Mouse (Mus musculus) heart, postnatal 36 days (tissue): ENCODE measurements at regions not wholly inside any gene's neighbourhood (a gene's known extent, or its start where the extent isn't known, plus 50 kb on each side); places are given as distances from the start of the nearest gene placed in this dataset.
"Not testable (repeated sequence)": the region's sequence is repeated elsewhere in the genome, so short reads cannot be mapped to it uniquely, and the experiment has no call there.

ENCODE experiments used
- DNase-seq, 2 experiments: peaks; one replicate each; pipeline ENCODE4 v3.0.0; 2021 to 2022
- intact Hi-C: fragments of 180-260 bp; cut with DNase I; formaldehyde crosslinking; loops from one replicate; pipeline ENCODE4 v1.15.1; 2025

DNA sequence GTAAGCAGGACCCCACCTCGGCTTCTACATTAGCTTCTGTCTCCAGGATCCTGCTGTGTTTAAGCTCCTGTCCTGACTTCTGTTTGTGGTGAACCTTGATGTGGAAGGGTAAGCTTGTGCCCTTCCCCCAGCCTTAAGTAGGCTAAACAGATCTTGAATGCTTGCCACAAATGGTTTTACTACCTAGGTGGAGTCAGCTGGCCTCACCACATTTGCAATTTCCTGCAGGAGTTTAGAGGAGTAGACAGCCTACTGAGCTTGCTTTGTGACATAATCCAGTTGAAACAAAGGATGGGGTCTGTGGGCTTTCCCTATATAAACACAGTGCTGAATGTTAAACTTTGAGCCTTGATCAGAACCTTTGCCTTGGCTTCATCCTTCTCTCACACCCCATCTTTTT is 206.7 kb downstream of the Pten start:
- no peak for DNase-seq
- intact Hi-C loops: no loop called here

DNA sequence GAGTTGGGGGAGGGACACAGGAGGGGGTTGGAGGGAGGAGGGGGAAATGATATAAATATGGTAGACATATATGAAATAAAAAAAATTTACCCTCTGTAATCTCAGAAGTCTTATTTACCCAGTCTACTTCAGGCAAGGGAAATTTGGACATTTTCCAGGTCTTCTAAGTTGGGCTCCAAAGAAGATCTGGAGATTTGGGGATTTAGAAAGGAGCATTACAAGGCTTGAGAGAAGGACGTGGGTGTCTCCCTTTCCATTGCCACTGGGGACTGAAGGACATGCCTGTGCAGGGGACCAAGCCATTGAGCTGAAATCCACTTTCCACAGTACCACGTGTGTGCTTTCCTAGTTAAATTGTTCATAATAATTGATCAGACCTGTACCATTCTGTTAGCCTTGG is 208.2 kb downstream of the Pten start:
- DNase-seq: no peak
- intact Hi-C loops: no loop called here

DNA sequence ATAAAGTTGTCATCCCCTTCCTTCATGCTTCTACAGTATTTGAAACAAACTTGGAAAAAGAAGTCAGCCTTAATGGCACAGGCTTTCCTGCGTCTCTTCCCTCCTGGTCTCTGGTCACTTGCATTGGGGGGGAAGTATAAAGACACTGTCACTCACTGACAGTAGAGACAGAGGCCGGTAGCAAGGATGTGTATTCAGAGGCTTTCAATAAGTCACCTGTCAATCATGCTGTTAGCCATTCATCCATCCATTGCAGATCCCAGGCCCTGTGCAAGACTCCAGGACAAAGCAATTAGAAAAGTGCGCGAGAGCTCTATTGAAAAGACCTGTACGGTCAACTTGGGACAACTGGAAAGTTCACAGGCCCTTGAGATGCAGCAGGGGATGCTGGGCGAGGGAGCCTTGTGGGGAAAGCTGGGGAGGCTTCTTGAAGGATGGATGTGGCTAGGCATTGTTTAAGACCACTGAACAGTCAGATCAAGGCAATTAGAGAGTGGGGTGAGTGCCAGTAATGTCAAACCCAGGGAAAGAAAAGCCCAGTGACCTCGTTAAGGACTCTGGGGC is 212.0 kb downstream of the Pten start:
- no peak for DNase-seq
- intact Hi-C loops: no loop called here

DNA sequence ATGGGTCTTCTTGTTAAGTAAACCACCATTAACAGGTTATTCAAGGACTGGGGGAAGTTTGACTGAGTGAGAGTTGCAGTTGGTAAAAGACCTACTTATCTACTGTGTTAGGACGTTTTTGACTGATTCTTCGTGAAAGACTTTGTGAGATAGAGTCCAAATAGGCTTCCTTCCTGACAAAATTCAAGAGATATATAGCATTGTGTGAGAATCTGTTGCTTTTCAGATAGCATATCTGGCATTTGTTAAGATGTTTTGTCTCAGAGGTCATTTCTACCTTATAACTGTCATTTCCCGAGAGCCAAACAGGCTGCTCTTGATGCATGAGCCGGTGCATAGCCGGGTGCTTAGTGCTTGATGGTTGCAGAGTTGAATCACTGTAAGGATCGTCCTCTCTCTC is 214.8 kb downstream of the Pten start:
- DNase-seq: no peak
- intact Hi-C loops: no loop called here

DNA sequence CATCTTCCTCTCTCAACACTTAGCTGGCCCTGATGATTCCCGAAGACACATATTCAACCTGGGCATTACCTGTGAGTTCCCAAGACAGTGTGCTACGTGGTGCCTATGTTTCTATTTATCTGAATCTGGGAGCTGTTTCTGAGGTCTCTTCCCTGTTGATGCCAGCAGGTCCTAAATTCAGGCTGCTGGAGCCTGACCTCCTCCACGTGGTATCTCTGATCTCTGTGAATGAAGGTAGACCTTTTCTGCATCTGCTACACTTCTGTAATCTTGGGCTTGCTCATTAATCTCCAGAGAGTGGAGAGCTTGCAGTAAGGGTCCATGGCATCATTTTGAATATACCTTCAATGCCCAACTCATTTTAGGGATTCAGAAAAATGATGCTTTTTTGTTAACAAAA is 215.8 kb downstream of the Pten start:
- intact Hi-C loops: no loop called here

DNA sequence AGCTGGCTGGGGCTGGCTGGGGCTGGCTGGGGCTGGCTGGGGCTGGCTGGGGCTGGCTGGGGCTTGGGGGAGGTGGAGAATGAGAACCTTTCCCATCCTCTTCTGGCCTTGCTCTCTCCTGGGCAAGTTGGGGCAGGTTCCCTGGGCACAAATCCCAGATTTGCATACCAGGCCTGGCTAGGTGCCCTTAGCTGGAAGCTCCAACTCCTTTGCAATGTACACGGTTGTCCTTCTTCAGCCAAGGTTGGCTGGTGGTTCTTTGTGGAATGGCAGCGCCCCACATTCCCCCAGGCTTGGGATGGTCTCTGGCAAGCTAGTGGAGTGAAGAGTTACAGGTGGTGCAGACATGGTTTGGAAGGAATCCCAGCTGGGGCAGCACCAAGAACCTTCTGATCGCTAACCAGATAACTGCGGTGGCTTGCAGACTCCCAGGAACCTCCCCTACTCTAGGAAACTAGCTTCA is 217.5 kb downstream of the Pten start:
- peak; percentile 55 to 57 for DNase-seq
- intact Hi-C loops: no loop called here

More for the DNA sequence above, 215.8 kb downstream of the Pten start:
- DNase-seq: no peak

DNA sequence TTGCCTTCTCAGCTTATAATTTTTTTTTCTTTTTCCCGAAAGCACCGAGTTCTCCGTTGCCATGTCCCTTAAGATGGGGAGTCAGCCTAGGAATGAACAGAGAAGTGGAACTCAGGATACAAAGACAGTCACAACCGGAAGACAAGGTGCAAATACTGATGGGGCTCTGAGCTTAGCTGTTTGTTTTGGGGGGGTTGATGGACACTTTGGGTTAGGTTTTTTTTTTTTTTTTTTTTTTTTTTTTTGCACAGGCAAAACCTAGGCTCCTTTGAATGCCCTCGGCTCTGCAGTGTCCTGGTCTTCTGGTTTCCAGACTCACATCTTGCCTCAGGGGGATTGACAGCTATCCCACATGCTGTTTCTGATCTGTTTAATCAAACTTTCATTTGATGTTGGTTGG is 218.0 kb downstream of the Pten start:
- intact Hi-C loops: no loop called here
- no peak for DNase-seq

DNA sequence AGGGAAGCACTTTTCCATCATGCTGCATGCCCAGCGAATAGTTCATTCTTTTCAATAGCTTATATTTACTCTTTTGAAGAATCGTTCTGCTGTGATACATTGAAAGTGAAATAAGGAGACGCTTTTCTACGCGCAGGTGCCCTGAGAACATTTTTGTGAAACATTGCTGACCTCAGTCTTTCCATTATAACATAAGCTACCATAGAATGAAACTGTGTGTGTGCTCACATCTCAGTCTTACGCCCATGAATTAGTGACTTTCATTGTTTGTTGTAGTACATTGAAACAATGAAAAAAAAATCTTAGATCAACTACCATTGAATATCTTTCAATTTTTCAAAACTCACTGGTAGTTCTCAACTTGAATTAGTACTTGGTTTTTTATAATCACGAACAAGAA is 219.2 kb downstream of the Pten start:
- no peak for DNase-seq
- intact Hi-C loops: no loop called here

DNA sequence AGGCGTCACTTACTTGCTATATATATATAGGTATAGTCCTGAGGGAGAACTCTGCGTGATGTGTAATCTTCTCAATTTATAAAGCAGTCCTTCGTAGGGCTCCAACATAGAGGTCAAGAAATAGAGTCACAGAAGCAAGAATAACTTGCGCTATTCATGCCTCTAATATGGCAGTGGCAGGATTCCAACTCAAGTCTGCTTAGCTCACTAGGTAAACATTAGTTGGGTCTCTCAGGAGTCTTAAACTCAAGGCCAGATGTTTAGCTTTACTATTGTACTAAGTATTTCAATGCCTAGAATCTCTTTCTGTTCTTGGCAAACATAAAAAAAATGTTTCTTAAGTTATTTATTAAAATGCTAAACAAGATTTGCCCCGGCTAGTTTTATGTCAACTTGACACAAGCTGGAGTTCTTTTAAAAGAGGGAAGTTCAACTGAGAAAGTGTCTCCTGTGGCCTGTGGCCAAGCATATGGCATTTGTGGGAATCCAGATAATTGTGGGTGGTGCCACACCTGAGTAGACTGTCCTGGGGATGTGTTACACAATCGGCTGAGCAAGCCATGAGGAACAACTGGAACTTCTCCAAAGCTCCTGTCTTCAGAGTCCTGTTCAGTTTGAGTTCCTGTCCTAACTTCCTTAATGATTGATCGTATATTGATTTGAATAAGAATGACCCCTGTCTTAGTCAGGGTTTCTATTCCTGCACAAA is 220.9 kb downstream of the Pten start:
- intact Hi-C loops: no loop called here
- no peak for DNase-seq

DNA sequence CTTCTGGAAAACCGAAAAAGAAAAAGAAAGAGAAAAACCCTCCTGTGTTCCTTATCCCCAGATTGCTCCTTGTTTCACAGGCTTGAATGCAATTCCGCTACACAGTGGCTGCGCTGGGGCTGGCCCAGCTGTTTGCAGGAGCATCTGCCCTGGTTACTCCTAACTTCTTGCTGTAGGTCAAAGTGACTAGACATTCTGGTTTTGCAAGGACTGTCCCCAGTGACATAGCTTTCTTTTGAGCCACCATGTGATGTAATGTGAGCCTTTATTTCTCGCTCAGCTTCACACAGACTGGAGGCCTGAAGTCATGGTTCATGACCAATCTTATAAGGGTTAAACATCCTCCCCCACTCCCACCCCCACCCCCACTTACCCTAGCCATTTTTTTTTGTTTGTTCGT is 222.8 kb downstream of the Pten start:
- intact Hi-C loops: no loop called here
- no peak for DNase-seq

DNA sequence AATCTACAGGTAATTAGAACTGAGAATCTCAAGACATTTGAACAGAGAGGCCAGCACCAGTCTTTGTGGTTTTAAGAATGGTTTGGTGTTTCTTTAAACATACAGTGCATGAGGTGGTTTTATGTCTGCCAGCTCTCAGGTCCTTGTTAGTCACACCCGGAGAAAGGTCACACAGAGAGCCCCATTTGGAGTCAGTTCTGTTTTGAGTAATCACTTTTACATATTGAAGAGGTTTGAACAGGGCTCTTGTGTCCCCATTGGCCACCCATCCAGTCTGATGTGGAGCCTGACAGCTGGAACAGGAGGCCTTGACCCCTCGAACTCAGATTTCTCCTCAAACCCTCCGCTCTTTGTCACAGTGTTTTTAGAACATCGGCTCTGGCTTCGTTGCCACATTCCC is 231.4 kb downstream of the Pten start:
- DNase-seq: no peak
- intact Hi-C loops: no loop called here

DNA sequence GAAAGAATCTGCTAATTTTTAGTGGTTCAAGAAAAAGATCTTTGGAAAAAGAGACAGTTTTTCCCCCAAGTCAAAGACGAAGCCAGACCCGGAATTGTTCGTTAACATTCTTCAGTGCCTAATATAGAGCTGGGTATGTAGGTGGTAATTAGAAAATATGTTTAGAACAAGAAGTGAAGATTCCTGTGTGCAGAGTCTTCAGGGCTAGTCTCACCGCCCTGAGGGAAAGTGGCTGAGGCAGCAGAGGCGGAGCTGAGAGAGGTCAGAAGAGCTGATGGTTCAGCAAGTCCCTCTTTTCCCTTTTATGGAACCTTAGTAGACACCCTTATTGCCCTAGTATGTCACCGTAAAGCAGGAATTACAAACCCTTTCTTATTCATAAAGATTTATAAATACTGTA is 232.0 kb downstream of the Pten start:
- intact Hi-C loops: no loop called here
- no peak for DNase-seq

DNA sequence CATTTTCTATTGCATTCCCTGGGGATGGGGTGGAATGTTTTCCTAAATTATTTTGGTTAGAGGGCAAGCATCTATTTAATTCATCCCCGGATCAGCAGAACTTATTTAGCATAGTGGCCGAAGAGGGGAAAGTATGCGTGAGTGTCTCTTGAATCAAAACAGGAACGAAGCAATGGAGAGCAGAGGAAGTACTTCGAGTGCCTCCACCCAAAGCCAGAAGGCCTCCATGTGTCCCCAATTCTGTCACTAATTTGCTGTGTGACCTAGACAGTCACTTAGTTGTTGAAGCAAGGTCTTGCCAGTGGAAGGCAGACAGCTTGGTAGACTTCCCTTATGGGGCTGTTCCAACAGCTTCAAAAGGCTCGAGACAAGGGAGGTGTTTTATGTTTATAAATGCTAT is 233.3 kb downstream of the Pten start:
- intact Hi-C loops: no loop called here
- DNase-seq: peak in 1 of 2 experiments; percentile 7

DNA sequence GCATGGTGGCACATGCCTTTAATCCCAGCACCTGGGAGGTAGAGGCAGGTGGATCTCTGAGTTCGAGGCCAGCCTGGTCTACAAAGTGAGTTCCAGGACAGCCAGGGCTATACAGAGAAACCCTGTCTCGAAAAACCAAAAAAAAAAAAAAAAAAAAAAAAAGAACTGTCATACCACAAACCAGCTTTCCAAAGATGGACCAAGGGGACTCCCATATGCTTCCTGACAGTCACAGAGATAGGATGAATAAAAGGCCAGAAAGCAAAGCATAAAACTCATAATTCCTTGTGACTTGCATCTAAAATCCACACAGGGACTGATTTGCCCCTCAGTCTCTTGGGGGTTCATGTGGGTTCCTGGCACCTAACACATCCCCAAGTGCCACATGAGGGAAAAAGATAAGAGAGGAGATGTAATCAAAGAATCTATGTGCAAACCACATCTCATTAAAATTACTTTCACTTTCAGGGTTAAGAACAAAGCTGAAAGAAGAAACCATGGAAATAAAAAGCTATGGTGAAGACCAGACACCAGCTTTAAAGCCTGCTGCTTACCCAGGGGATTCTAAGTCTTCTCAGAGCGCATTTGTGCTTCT is 241.4 kb downstream of the Pten start:
- DNase-seq: no peak

DNA sequence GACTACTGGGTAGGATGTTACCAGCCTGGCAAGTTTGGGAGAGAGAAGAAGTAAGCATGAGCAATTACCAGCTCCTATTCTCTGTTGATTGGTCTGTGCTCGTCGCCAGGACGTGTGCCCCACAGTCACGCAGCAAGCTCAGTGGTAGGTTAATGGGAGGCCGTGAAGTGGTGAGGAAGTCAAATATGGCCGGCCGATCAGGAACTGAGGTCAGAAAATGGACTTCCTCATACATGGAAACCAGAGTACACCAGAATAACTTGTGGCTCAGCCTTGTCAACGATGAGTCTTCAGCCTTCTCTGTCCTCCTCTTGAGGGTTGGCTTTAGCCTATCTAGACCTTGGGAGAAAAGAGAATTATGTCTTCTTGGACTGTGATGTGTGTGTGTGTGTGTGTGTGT is 250.3 kb downstream of the Pten start:
- no peak for DNase-seq
- intact Hi-C loops: no loop called here

More for the DNA sequence above, 241.4 kb downstream of the Pten start:
- intact Hi-C loops: no loop called here

DNA sequence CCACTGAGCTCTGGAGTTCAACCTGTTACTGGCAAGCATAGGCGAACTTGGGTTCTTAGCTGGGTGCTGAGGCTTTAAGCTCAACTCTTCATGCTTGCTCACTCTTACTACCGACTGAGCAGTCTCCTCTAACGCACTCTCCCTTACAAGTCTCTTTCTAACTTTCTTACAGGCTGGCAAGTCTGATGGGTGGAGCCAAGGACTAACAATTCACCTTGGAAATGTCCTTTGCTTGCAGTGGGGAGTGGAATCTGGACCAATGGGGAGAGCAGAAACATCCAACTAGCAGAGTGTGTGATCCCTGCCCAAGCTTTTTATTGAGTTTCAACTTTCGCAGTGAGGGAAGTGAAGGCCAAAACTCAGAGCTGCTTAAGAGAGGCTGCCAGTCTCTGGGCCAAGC is 250.8 kb downstream of the Pten start:
- intact Hi-C loops: no loop called here
- no peak for DNase-seq

DNA sequence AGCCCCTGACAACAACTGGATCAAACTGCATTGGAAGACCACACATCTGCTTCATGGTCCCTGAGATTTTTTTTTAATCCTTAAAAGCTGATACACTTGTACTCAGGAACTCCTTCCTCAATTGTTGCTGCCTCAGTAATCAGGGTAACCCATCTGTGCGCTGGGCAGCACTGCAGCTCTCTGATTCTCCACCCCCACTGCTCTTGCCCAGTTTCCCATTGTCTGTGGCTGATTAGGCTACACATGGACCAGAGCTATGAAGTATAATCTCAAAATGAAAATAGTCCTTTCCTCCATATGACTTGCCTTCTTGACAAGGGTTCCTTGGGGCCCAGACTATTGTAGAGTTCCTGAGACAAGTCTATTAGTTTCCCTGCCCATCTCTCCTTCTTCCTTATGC is 251.5 kb downstream of the Pten start:
- DNase-seq: no peak
- intact Hi-C loops: no loop called here

DNA sequence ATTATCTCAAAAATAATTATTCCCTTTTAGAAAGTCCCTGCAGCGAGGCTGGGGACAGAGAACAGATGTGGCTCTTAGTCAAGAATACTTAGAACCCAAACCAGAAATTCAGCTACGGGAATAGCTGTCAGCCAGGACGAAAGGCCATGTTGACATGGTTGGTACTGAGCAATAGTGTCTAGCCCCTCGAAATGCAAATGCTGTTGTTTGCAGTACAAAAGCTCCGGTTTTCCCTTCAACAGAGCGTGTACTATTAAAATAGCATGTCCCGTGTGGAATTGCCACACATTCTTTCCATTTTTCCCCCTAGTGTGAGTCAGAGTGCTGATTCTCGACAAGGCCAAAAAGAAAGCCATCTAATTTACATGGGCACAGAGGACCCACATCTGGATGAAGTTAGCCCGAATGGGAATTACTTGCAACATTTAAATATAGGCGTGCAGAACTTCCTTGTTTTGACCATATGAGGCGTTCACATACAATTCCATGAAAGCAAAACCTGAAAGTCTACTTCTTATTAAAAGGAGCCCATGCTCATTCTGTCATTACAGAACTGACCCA is 253.7 kb downstream of the Pten start:
- intact Hi-C loops: no loop called here
- no peak for DNase-seq

DNA sequence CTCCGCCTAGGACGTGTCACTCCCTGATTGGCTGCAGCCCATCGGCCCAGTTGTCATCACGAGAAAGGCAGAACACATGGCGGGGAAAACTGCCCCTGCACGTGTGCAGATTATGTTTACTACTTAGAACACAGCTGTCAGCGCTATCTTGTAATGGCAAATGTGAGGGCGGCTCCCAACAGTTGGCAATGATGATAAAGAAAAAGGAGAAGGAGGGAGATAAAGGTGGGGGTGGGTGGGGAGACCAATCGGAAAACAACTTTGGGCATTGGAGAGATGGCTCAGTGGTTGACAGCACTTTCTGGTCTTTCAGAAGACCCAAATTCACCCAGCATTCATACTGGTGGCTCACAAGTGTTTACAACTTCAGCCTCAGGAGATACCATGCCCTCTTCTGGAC is 257.6 kb downstream of the Pten start:
- intact Hi-C loops, DNase-seq: not testable (repeated sequence)

DNA sequence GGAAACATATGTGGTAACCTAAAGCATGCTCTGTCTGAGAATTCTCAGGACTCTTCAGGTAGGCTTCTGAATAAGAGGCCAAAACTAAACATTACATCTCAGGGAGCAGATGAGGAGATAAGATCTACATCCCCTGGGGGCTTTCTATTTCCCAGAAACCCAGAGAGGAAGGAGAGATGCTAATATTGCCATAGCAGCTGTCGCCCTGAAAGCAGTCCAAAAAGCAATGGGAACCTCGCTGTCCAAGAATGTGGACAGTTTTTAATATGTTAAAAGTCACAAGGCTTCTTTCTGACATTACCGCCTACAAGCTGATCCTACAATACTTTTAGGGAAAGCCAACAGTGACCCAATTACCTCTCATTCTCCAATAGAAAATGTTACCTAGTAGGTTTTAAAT is 263.9 kb downstream of the Pten start:
- DNase-seq: no peak
- intact Hi-C loops: no loop called here

DNA sequence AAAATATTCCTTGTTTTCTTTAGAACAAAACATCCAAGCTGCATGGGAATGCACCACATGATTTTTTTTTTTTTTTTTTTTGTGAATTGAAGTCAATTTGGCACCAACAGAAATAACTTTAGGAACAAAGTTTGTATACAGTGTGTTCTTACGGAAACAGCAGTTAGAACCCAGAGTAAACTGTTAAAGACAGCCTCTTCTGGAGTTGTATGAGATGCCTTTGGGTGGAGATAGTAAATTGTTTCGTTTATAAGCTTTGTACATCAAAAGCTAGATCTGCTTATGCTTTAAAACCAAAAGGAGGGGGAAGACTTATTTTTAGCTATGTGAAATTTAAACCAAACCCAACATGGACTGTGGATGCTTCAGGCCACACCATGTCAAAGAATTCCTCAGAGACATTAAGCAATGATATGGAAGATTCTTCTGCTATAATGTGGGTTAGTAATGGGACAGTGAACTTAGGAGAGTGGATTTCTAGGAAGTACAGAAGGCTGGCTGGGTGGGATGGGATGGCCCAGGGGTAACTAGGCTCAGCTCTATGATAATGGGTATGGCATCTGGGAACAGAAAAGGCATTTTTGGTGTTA is 265.6 kb downstream of the Pten start:
- intact Hi-C loops: no loop called here
- no peak for DNase-seq
